Mouse (Mus musculus) inflammation-experienced regulatory T-cells, adult 6 months (primary cell): ENCODE results near the gene Art3. TPM values are rescaled to one million over a fixed set of nuclear protein-coding genes. Genes with fewer than 3 reads are reported as not detected.
A peak's percentile ranks its signal among the peaks of the same experiment; 100 is the strongest.

Experiments used
- ATAC-seq: one replicate; pipeline ENCODE4 v1.8.0; 2017
- polyA plus RNA-seq, 3 experiments: library from polyadenylated mRNA; unstranded; fragments of 100-300 nt; shearing (Covaris generic); gene quantifications; one replicate each; pipeline ENCODE4 v1.2.1; 2017

Gene Art3
- polyA plus RNA-seq, 3 experiments from 2014 or later: 8.3 to 26.9 (median 19.1) TPM

DNA sequence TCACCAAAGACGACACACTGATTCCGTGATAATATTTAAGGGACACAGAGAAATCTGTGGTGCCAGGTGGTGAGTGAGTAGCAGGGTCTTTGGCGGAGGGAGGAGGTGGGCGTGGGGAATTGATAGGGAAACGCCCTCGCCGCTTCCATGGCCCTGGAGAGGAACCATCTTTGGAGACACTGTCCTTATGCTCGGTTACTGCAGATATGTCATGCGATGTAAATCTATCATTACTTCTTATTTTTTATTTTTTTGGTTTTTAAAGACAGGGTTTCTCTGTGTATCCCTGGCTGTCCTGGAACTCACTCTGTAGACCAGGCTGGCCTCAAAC lies 50.7 kb downstream of the Art3 start:
- ATAC-seq: no peak

DNA sequence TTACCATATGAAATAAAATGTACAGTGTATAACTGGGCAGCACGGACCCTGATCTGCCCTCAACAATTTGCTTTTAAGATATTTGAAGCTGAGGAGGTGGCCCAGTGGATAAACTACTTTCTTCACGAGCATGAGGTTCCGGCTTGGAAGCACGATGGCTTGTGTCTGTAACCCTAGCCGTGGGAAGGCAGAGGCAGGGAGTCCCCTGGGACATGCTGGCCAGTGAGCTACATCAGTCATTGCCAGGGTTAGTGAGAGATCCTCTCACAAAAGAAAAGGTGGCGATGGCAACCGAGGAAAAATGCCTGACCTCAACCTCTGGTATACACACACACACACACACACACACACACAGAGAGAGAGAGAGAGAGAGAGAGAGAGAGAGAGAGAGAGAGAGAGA lies 52.1 kb downstream of the Art3 start:
- ATAC-seq: no peak

DNA sequence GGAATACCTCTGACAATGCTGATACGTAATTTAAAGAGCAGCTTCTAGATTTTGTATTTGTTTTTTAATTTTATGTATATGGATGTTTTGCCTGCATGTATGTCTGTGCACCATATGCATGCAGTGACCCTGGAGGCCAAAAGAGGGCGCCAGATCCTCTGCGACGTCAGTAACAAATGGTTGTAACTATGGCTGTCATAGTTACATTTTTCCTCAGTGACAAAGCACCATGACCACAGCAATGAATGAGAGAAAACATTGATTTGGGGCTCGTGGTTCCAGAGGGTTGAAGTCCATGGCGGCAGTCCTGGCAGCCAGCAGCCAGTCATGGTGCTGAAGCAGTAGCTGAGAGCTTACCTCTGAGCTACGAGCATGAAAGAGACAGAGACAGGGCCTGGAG lies 53.2 kb downstream of the Art3 start:
- no peak for ATAC-seq

DNA sequence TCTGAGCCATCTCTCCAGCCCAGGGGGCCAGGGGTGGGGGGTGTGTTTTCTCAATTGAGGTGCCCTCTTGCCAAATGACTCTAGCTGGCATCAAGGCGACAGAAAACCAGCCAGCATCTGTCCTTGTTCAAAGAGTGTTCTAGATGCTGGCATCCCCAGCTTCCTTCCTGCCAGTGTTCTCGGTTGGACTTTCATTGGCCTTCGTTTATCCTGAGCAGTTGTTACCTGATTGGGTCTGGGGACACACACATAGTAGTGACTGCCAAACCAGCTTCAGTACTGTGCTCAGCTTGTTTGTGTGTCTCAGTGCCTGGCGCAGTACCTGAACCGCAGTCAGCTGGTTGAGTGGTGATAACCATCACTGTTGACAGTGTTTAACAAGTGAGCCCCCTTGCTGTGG lies 54.5 kb downstream of the Art3 start:
- no peak for ATAC-seq

DNA sequence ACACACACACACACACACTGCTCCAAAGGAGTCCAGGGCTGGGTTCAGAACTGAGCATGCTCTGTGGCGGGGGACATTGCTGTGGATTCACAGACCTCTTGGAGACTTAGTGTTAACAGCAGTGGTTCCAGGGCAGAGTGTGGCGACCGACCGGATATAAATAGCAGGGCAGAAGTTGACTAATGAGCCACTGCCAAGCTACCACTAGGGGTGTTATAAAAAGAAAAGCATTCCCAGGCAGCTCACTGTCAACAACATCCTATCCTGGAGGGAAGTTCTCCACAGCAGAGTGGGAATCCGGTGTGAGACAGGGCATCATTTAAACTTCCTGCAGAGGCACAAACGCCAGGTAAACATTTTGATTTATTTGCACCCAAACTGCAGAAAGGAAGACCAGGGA lies 55.0 kb downstream of the Art3 start:
- no peak for ATAC-seq

DNA sequence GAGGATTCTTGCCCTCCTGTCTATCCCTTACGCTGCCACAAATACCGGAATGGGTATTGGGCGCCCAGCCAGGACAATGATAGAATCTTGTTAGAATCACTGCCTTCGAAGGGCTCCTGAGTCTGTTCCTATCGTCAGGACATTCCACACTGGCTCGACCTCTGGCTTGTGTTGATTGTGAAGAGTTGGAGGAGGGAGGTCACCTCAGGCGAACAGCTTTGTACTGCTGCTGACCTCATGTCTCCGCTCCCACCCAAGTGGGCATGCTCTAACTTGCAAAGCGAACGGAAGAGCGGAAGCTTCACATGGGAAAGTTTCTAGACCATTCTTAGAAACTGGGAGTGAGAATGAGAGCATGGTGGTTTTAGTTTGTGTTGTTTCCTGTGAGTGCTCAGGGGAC lies 55.8 kb downstream of the Art3 start:
- no peak for ATAC-seq

DNA sequence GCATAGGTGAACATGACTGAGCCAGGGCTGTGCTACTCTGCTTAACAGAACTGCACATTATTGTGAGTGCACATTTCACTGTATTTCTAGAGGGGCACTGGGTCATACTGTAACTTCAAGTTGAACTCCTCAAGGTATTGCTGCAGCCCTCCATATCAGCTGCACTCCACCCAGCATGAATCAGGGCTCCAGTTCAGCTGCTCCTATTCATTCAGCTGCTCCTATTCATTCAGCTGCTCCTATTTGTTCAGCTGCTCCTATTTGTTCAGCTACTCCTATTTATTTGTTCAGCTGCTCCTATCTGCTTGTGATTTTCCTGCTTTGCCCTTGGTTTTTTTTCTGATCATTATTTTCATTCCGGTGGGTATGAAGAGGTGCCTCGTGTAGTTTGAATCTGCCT lies 58.4 kb downstream of the Art3 start:
- ATAC-seq: no peak

DNA sequence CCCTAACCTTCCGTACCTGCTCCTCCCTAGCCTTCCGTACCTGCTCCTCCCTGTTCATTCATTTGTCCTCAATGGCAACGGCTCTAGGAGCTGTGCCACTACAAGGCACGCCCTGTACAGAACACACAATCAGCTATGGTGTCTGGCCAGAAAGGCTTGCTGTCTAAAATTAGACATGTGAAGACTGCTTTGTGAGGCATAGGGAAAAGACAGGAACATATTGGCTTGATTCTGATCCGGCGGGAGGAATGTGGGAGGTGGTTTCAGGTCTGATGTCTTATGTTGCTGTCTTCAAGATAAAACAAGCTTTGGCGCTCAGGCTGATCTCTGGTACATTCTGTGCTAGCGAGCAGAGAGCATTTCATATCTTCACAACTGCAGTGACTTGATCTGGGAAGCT lies 59.0 kb downstream of the Art3 start:
- ATAC-seq: no peak

DNA sequence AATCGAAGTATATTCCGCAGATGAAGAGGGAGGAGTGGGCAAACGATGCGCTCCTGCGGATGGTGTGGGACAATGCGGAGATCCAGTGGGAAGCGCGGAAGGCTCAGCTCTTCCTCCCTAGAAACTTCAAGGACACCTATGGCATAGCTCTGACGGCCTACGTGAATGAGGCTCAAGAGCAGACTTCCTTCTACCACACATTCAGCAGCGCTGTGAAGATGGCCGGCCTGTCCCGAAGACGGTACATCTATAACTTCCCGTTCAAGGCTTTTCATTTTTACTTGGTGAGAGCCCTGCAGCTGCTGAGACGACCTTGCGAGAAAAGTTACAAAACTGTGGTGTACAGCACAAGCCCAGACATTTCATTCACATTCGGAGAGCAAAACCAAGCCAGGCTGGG lies 60.9 kb downstream of the Art3 start:
- ATAC-seq: peak; percentile 71

DNA sequence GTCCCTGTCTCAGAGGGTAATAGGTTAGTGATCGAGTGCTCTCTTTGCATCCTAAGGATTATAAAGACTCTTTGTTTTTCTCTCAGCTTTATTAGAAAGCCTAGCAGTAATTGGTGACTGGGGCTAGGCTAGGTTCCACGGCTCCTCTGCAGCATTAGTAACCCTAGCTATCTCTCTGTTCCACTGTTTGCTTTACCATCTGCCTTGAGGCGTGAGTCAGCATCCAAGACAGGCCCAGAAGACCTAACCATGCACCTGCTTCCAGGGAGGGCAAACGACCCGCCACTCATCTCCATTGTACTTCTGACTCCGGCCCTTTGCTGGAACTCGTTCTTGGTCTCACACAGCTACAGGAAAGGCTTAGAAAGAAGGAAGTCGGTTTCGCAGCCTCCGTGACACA lies 62.2 kb downstream of the Art3 start:
- no peak for ATAC-seq

DNA sequence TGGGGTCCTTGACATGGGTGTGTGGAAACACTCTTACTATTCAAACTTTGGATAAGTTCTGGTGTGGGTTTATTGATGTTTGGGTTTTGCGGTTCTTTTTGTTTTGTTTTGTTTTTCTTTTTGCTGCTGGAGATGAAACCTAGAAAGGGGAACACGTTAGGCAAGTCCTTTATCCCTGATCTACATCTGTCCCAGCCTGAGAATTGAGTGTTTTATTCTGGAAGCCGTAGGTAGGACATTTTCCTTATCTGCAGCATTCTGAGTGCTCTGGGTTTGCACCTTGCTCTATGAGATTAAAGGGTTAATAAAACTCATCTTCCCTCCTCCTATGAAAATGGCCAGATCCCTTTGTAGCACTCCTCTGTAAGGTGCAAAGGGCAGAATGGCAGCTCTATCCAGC lies 64.1 kb downstream of the Art3 start:
- no peak for ATAC-seq

DNA sequence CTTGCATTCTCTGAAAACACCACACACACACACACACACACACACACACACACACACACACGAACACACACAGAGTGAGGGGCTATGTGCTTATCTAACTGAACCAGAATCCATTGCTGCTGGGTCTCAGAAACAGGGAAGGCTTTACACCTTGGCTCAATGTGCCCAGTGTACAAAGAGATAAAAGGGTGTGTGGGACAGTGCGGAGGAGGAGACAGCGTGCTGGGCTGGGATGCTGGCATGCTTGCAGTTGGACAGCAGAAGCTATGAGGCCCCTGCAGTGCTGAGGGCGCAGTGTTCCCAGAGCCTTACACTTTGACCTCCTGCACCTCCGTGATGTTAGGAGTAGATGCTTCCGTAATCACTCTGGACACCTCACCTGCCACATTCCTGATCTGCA lies 64.8 kb downstream of the Art3 start:
- ATAC-seq: no peak

DNA sequence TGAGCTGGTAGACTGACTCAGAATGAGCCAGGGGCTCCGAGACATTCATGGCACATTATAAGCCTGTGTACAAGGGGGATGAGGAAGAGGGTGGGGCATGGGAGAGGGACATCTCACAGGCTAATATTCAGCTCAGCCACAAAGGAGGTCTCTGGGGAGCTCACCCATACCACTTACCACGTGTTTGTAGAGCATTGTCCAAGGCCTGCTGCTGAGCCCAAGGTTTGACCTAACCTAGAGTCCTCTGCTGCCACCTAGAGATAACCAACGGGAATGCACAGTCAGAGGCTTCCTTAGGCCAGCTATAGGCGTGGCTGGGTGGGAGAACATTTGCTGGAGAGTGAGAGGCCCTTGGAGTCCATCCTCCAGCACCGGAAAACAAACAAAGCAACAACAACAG lies 66.5 kb downstream of the Art3 start:
- peak; percentile 93 for ATAC-seq

DNA sequence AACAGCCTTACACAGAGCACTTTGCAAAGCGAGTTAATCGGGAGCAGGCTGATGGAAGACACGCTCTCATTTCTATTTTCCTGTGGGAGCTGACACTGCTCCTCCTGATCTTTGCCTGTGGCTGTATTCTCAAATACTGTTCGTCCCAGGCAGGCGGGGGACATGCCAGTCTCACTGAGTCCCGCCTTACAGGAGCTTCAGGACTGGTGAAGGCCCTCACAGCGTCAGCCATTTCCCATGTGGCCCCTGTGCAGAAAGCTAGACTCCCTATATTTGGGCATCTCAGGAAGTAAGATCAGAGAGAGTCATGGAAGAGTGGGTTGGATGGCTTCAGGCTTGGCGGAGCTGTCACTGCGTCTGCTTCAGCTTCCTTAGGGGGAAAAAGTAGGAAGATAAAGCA lies 71.2 kb downstream of the Art3 start:
- no peak for ATAC-seq

DNA sequence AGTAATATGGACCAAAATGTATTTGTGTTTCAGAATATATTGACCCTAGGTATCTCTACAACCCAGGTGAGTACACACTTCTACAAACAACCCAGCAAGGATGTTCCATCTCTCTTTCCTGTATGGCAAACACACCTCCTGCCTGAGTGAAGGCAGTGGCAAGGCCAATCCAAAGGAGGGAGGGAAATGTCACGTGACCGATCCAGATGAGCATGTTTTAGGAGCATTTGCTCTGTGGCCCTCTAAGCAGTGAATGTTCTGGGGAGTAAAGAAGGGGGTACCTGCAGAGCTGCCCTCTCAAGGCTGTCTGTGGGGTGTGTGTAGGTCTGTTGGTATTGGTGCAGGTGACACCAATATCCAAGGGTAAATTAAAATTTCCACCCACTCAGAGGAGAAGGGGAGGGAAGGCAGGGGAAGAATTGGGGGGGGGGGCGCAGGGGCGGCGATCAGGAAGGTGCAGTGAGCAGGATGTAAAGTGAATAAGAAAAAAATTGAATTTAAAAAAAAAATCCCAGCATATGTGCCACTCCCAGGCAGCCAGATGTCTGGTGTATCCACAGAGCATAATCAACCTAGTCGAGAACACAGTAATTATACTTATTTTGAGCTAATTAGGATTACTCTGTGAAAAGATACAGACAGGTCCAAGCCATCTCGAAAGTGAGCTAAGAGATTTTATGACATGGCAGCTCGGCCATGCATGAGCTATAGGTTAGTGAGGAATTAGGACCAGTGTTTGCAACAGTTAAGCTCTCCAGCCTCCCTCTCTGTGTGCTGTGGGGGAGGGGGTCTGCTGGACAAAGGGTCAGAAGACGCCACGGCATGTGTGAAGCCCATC lies 72.2 kb downstream of the Art3 start:
- ATAC-seq: no peak

DNA sequence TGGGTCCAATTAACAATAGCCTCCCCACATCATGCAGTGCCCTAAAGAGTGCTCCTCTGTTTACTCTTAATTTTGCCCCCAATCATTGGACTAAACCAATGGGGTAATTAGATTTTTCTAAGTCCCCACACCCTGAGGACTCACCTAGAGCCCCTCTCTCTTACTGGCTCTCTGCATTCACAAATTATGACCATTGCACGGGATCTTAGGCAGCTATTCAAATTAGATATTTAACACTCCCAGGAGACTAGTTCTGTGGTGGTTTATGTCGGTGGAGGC lies 72.7 kb downstream of the Art3 start:
- no peak for ATAC-seq

DNA sequence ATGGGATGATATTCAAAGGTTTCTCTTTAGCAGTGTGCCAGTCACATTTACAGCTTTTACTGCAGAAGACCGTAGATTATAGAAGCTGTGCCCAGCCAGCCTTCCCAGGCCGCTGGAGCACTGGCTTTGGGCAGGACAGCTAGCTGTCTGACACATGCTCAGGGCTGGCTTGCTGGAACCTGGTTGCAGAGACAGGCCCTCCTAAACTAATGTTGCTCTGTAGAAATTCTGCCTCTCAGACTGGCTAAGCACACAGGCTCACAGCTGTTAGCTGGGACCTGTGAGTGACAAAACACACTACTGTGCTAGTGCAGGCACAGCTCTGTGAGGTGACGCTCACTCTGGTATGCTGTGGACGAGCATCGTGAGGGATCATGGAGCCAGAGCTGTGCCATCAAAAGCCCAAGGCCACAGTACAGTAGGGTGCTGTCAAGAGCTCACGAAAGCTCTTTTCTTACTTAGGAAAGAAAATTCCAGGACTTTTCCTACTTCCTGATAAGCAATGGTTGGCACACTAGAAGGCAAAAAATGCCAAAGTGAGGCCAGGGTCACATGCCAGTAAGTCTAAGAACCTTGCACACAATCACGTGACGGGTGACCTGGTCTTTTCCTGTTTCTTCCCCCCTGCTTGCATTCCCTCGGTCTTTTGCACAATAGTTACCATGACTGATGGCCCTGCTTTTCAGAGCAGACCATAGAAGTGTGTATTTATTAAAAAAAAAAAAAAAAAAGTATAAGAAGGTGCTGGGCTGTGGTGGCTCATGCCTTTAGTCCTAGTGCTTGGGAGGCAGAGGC lies 77.9 kb downstream of the Art3 start:
- ATAC-seq: no peak

DNA sequence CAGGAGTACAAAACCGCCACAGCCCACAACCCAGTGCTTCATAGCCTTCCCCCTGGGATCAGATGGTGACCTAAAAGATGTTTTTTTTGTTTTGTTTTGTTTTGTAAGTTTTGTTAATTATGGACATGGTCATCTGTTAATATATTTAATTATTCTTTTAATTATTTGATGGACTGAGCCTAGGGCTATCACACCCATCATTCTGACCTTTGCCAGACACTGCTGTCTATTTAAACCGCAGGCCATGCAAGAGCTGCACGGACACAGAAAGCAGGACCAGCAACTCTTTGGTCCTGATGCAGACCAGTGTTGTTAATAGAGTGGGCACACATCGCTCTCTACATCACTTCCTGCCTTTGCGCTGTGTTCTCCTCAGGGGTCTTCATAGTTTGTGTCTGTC lies 78.9 kb downstream of the Art3 start:
- no peak for ATAC-seq

DNA sequence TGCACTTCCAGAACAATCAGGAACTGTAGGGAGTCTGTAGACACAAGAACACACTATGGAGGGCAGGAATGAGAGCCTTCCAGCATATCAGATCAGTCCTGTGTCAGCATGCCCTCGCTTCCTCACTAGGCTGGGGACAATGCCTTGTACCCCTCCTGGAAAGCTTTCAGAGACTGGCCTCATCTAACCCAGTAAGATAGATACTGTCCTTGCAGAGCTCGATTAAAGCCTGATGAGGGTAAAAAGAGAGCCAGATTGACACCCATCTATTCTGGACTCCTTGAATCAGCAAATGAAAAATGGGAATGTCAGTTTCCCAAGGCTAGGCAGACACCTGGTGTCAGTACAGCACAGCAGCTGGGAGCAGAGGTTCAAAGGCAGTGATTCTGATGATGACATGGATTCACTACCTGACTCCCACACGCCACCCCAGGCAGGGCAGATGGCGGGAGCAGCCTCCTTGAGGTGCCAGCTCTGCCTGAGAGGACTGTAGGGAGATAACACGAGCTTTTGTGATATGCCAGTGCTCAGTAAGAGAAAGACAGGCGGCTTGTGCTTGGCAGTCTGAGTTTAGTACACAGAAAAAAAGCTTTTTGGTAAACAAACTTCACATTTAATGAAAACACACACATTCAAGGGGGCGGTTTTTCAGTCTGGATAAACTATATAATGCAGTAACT lies 80.0 kb downstream of the Art3 start:
- no peak for ATAC-seq

DNA sequence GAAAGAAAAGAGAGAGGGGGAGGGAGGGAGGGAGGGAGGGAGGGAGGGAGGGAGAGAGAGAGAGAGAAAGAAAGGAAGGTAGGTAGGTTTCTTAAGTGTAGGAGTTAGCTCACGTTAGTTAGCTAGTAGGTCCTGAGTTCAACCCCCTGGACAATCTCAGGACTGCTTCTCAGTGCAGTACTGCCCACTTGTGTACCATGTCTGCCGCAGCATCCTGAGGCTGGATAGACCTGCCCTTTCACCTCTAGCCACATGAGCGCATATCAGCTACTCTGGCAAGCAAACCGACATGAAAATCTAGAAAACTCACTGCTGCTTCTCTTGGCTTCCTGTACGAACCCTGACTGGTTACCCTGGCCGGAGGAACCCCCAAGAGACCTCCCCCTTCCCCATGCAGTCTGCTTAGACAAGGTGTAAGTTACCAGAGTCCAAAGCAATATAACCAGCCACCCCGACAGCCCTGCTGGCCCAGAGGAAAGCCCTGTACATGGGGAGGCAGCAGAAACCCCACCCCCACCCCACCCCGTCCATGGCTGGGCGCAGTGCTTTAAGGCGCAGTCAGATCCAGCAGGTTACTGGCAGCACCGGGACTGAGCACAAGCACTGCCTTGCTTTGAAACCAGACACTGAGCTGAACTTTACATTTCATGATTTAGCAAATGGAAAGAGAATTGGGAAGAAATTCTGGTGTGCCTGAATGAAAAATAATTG lies 81.8 kb downstream of the Art3 start:
- no peak for ATAC-seq

DNA sequence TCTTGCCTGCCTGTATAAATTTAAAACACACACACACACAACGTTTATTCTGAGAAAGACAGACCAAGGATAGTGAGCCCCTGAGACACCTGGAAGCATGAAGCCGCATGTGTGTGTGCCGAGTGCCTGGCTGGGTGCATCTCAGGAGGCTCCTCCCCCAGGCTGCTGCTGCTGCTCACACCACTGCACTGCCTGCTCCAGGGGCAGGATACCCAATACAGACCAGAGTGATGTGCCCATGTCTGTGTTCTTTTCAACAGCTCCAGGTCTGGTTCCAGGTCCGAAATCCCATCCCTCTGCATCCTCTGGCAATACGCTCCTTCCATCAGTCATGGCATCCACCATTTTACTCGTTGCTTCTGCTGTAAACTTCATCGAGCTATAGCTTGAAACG lies 82.4 kb downstream of the Art3 start:
- no peak for ATAC-seq

DNA sequence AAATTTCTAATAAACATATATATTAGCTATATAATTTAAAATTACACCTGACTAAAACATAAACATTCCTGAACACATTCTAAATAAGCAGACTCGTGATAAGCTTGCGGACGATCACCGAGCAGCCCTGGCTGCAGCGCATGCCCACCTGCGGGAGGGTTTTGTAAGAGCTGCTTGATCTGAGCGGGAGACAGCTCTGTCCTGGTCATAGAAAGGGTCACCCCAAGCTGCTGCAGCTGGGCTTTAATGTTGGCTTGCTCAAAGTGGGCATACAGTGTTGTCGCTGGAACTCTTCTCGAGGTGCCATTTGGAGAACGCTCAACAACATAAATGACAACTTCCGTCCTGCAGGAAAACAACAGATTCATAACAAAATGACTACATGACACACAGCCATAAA lies 92.5 kb downstream of the Art3 start:
- no peak for ATAC-seq

DNA sequence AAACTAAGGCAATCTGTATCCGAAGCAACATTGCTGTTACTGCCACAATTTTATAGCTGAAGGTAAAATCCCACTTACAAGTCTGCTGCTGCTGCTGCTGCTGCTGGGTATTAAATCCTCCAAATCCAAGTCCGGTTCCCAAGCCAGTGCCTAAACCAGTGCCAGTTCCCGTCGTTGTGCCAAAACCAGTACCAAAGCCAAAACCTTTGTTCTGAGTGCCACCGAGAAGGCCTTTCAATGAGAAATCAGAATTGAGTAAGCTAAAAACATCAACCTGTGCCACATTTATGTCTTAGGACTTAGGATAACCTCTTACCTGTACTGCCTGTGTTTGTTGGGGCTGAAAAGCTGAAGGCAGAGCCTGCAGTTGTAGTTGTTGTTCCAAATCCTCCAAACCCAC lies 99.1 kb downstream of the Art3 start:
- no peak for ATAC-seq

DNA sequence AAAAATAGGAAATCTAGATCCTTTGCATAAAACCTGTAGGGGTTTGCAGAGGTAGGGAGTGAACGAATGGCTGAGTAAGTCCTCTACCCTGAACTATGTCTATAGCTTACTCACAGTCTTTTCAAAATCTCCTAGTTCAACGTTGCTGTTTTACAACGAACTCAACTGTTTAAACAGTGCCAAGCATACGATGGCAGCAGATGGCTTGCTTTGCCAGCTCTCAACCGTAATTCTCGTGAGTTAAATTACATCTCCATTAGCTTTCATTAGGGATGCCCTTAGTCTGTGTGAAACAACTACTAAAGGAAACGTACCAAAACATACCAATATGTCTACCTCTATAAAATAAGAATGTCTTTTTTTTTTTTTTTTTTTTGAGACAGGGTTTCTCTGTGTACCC lies 100.0 kb downstream of the Art3 start:
- ATAC-seq: no peak
